Mouse (Mus musculus): ENCODE data around the gene Sun1. TPM values are rescaled to one million over a fixed set of nuclear protein-coding genes. Genes with fewer than 3 reads are reported as not detected.
A peak's percentile ranks its signal among the peaks of the same experiment; 100 is the strongest.

Gene Sun1
- polyA plus RNA-seq, 1 experiment from 2014 or later, result 8.6 TPM

DNA sequence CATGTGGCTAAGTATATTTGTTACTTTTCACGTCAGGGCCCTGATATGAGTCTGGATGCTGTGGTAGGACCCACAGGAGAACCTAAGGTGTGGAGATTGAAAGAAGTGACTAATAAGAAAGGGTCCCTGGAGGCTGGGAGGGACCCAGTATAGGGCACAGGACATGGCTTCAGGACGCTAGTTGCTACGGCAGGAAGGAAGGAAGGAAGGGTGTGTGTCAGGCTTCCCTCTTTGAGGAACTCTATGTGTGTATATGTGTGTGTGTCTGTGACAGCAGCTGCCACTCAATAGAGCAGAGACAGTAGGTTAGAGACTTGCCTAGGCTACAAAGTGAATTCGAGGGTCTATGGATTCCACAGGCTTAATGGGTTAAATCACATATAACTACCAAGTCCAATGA is 20.2 kb downstream of the Sun1 start:
- Histone ChIP-seq H3K9me3 (ENCODE audit: low read length) (no peaks in the 10 kb centered on the region), H3K4me1 (ENCODE audit: insufficient read depth) (0 out of 2 replicates have a peak, but pooled peaks cover 5% of the 10 kb centered on the region), H3K27ac (ENCODE audit: low read depth) (no peak overlapping the region), H3K4me3 (ENCODE audit: low read depth, low read length) (no peak overlapping the region), H3K27me3 (ENCODE audit: insufficient read depth, low read length) (no peaks in the 10 kb centered on the region), H3K4me2 (ENCODE audit: low read depth, low read length) (no peak overlapping the region), H3K9ac (replicated peaks) (no peak overlapping the region), H3K36me3 (replicated peaks; ENCODE audit: insufficient read depth, low read length) (peaks cover 58% of the 10 kb centered on the region)
- DNase-seq, result no peak
- 52% methylated on average over 4 of the region's 4 CpGs for WGBS (ENCODE audit: insufficient replicate concordance)
- ATAC-seq, result no peak
- no peak for TF ChIP-seq CTCF (IDR thresholded peaks at IDR 0.05; ENCODE audit: low read depth)
- TF ChIP-seq EP300 (IDR thresholded peaks at IDR 0.05; ENCODE audit: low read depth), result no peak

GRCm38 (mm10) chr5:139223331-139223730 is 22.9 kb downstream of the Sun1 start:
- H3K9me3 ChIP-seq (ENCODE audit: low read length), result no peaks in the 10 kb centered on the region
- H3K4me2 ChIP-seq (ENCODE audit: low read depth, low read length), result no peak overlapping the region
- no peaks in the 10 kb centered on the region for H3K27me3 ChIP-seq (ENCODE audit: insufficient read depth, low read length)
- no peak overlapping the region for H3K4me3 ChIP-seq (ENCODE audit: low read depth, low read length)
- H3K4me1 ChIP-seq (ENCODE audit: insufficient read depth), result 0 out of 2 replicates have a peak, but pooled peaks cover 5% of the 10 kb centered on the region
- TF ChIP-seq CTCF (IDR thresholded peaks at IDR 0.05; ENCODE audit: low read depth) (no peak), EP300 (IDR thresholded peaks at IDR 0.05; ENCODE audit: low read depth) (no peak)
- no peak for ATAC-seq
- WGBS (ENCODE audit: insufficient replicate concordance), result 89% methylated on average over 10 of the region's 10 CpGs
- H3K9ac ChIP-seq (replicated peaks), result no peak overlapping the region
- no peak for DNase-seq
- peaks cover 71% of the 10 kb centered on the region for H3K36me3 ChIP-seq (replicated peaks; ENCODE audit: insufficient read depth, low read length)
- no peak overlapping the region for H3K27ac ChIP-seq (ENCODE audit: low read depth)

DNA sequence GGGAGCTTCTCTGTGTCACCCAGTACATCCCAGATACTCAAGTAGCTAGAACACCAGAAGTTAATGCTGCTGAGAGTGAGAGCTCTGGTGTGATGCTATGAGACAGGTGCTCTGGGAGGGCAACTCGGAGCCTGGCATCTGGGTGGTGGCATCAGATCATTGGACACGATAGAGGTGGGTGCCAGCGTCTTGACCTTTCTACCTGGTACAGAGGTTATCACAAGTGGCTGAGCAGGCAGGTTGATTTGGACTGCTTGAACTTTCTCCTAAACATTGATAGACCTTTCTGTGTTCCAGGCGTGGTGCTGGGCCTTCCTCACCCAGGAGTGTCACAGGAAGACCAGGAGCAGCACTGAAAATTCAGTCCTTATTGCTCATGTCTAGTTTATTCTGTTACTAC is 26.8 kb downstream of the Sun1 start:
- Histone ChIP-seq H3K9me3 (ENCODE audit: low read length) (no peaks in the 10 kb centered on the region), H3K27me3 (ENCODE audit: insufficient read depth, low read length) (no peaks in the 10 kb centered on the region), H3K4me1 (ENCODE audit: insufficient read depth) (no peaks in the 10 kb centered on the region), H3K27ac (ENCODE audit: low read depth) (no peak overlapping the region), H3K4me2 (ENCODE audit: low read depth, low read length) (no peak overlapping the region), H3K9ac (replicated peaks) (no peak overlapping the region), H3K36me3 (replicated peaks; ENCODE audit: insufficient read depth, low read length) (peaks cover 83% of the 10 kb centered on the region), H3K4me3 (ENCODE audit: low read depth, low read length) (no peak overlapping the region)
- TF ChIP-seq EP300 (IDR thresholded peaks at IDR 0.05; ENCODE audit: low read depth), result no peak
- TF ChIP-seq CTCF (IDR thresholded peaks at IDR 0.05; ENCODE audit: low read depth), result no peak
- no peak for DNase-seq
- 94% methylated on average over 4 of the region's 4 CpGs for WGBS (ENCODE audit: insufficient replicate concordance)
- no peak for ATAC-seq

DNA sequence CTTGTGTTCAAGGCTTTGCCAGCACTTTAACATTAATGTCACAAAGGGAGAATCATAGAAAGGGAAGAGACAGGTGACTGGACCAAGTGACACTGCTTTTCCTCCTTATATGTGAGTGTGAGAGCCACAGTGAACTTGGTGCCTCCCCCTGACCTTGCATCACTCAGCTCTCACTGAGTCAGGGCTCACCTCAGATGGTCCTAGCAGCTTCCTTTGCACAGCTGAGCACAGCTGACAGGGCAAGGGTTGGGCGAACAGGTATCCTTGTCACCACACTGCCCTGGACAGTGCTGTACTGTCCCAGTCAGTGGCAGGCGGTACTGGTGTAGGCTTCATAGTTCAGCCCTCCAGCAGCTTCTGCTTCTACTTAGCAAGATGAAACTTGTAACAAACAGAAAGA is 27.2 kb downstream of the Sun1 start:
- H3K36me3 ChIP-seq (replicated peaks; ENCODE audit: insufficient read depth, low read length), result peaks cover 85% of the 10 kb centered on the region
- H3K27ac ChIP-seq (ENCODE audit: low read depth), result no peak overlapping the region

DNA sequence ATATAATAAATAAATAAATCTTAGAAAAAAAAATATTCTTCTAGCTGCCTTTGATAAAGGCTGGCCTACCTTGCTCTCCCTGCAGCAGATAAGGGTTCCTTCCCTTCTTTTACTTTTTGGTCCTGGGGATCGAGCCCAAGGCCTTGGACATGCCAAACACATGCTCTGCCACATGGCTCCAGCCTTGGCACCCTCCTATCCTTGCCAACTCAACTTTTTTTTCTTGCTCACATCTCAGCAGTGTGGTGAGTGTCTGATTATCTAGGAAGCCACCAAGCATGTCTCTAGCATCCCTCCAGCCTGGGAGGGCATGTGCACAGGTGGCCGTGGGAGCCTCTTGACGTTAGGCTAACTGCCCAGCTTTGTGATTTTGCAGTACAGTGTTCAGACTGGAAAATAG is 27.9 kb downstream of the Sun1 start:
- ATAC-seq (no peak), DNase-seq (no peak)
- Histone ChIP-seq H3K9me3 (ENCODE audit: low read length) (no peaks in the 10 kb centered on the region), H3K27me3 (ENCODE audit: insufficient read depth, low read length) (no peaks in the 10 kb centered on the region), H3K36me3 (replicated peaks; ENCODE audit: insufficient read depth, low read length) (peaks cover 83% of the 10 kb centered on the region), H3K4me1 (ENCODE audit: insufficient read depth) (no peaks in the 10 kb centered on the region), H3K27ac (ENCODE audit: low read depth) (no peak overlapping the region), H3K9ac (replicated peaks) (no peak overlapping the region), H3K4me2 (ENCODE audit: low read depth, low read length) (no peak overlapping the region), H3K4me3 (ENCODE audit: low read depth, low read length) (no peak overlapping the region)
- TF ChIP-seq EP300 (IDR thresholded peaks at IDR 0.05; ENCODE audit: low read depth), result no peak
- no peak for TF ChIP-seq CTCF (IDR thresholded peaks at IDR 0.05; ENCODE audit: low read depth)
- 91% methylated on average over 3 of the region's 3 CpGs for WGBS (ENCODE audit: insufficient replicate concordance)

More for the DNA sequence above, 27.2 kb downstream of the Sun1 start:
- DNase-seq, result no peak
- no peaks in the 10 kb centered on the region for H3K4me1 ChIP-seq (ENCODE audit: insufficient read depth)
- no peaks in the 10 kb centered on the region for H3K27me3 ChIP-seq (ENCODE audit: insufficient read depth, low read length)
- no peak for TF ChIP-seq CTCF (IDR thresholded peaks at IDR 0.05; ENCODE audit: low read depth)
- TF ChIP-seq EP300 (IDR thresholded peaks at IDR 0.05; ENCODE audit: low read depth), result no peak
- 85% methylated on average over 2 of the region's 2 CpGs for WGBS (ENCODE audit: insufficient replicate concordance)
- H3K4me2 ChIP-seq (ENCODE audit: low read depth, low read length), result no peak overlapping the region
- H3K9me3 ChIP-seq (ENCODE audit: low read length), result no peaks in the 10 kb centered on the region
- H3K9ac ChIP-seq (replicated peaks), result no peak overlapping the region
- no peak for ATAC-seq
- no peak overlapping the region for H3K4me3 ChIP-seq (ENCODE audit: low read depth, low read length)

DNA sequence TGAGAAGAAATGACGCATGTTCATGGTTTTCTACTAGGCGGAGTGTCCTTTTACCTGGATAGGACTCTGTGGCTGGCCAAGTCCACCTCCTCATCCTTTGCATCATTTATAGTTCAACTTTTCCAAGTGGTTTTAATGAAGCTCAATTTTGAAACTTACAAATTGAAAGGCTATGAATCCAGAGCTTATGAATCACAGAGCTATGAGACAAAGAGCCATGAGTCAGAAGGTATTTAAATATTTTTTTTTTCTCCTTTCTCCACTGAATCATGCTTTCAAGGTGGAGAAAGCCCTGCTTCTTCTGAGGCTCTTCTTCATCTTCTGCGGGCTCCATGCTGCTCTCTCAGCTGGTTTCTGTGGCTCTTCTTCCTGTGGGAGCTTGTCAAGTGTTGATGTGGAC is 29.3 kb downstream of the Sun1 start:
- WGBS (ENCODE audit: insufficient replicate concordance), result 97% methylated on average over 3 of the region's 3 CpGs
- Histone ChIP-seq H3K27ac (ENCODE audit: low read depth) (no peak overlapping the region), H3K4me2 (ENCODE audit: low read depth, low read length) (no peak overlapping the region), H3K4me1 (ENCODE audit: insufficient read depth) (no peaks in the 10 kb centered on the region), H3K9ac (replicated peaks) (no peak overlapping the region), H3K27me3 (ENCODE audit: insufficient read depth, low read length) (no peaks in the 10 kb centered on the region), H3K9me3 (ENCODE audit: low read length) (no peaks in the 10 kb centered on the region), H3K4me3 (ENCODE audit: low read depth, low read length) (no peak overlapping the region), H3K36me3 (replicated peaks; ENCODE audit: insufficient read depth, low read length) (peaks cover 83% of the 10 kb centered on the region)
- DNase-seq (no peak), ATAC-seq (no peak)
- TF ChIP-seq EP300 (IDR thresholded peaks at IDR 0.05; ENCODE audit: low read depth), result no peak
- no peak for TF ChIP-seq CTCF (IDR thresholded peaks at IDR 0.05; ENCODE audit: low read depth)

DNA sequence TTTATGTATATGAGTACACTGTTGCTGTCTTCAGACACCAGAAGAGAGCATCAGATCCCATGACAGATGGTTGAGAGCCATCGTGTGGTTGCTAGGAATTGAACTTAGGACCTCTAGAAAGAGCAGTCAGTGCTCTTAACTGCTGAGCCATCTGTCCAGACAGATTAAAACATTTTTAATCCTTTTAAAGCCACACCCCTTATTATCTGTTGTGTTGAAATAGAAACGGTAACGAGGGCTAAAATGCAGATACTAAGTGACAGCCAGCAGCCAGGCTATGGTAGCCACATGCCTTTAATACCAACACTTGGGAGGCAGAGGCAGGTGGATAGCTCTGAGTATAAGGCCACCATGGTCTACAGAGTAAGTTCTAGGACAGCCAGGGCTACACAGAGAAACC is 31.6 kb downstream of the Sun1 start:
- no peak for ATAC-seq
- DNase-seq, result no peak
- TF ChIP-seq CTCF (IDR thresholded peaks at IDR 0.05; ENCODE audit: low read depth) (no peak), EP300 (IDR thresholded peaks at IDR 0.05; ENCODE audit: low read depth) (peak; percentile 27; the same call in 1 of the 2 replicates)
- Histone ChIP-seq H3K4me3 (ENCODE audit: low read depth, low read length) (no peak overlapping the region), H3K4me2 (ENCODE audit: low read depth, low read length) (no peak overlapping the region), H3K36me3 (replicated peaks; ENCODE audit: insufficient read depth, low read length) (peaks cover 80% of the 10 kb centered on the region), H3K4me1 (ENCODE audit: insufficient read depth) (no peaks in the 10 kb centered on the region), H3K27me3 (ENCODE audit: insufficient read depth, low read length) (no peaks in the 10 kb centered on the region), H3K27ac (ENCODE audit: low read depth) (no peak overlapping the region), H3K9ac (replicated peaks) (no peak overlapping the region), H3K9me3 (ENCODE audit: low read length) (no peaks in the 10 kb centered on the region)
- WGBS (ENCODE audit: insufficient replicate concordance), result 43% methylated on average over 3 of the region's 3 CpGs
